Mouse (Mus musculus) hindbrain, embryonic 10.5 days (tissue): ENCODE measurements around the gene Evi2. TPM values are rescaled to one million over a fixed set of nuclear protein-coding genes. Genes with fewer than 3 reads are reported as not detected.

ENCODE experiments used
- DNase-seq: peaks from one replicate; pipeline ENCODE4 v3.0.0-alpha.2; 2017; ENCODE audit warnings: low spot score
- H3K27ac ChIP-seq: fragments of 300-500 bp; sonication (generic); 2 replicates; pipeline ENCODE4 v1.5.1; 2016; ENCODE audit warnings: mild to moderate bottlenecking, moderate library complexity
- H3K27me3 ChIP-seq: fragments of 300-500 bp; sonication (generic); 2 replicates; pipeline ENCODE4 v1.6.1; 2016; ENCODE audit warnings: mild to moderate bottlenecking; ENCODE audit not compliant: poor library complexity, insufficient read depth, severe bottlenecking
- H3K36me3 ChIP-seq: fragments of 300-500 bp; sonication (generic); 2 replicates; pipeline ENCODE4 v1.6.1; 2016; ENCODE audit warnings: mild to moderate bottlenecking, moderate library complexity
- H3K4me1 ChIP-seq: fragments of 300-500 bp; sonication (generic); replicated peaks from 2 replicates; pipeline ENCODE4 v1.6.1; 2016; ENCODE audit warnings: mild to moderate bottlenecking
- H3K4me3 ChIP-seq: fragments of 300-500 bp; sonication (generic); 2 replicates; pipeline ENCODE4 v1.5.1; 2016; ENCODE audit warnings: mild to moderate bottlenecking, moderate library complexity
- H3K9me3 ChIP-seq: fragments of 300-500 bp; sonication (generic); 2 replicates; pipeline ENCODE4 v1.6.1; 2016; ENCODE audit warnings: mild to moderate bottlenecking, moderate library complexity
- WGBS: fragments of 180-500 bp; shearing (Covaris S2); methylation state at CpG from one replicate; pipeline ENCODE4 v1.1.7; 2016; 5-methylcytosine and 5-hydroxymethylcytosine counted together
- polyA plus RNA-seq: library from polyadenylated mRNA; unstranded; fragments of >200 nt; fragmentation: Nextera tagmentation; extraction: Ambion mirVana; gene quantifications from 2 replicates; pipeline ENCODE4 v1.2.1, GENCODE M21; 2016

Evi2 gene
- 0.95 and 1.1 TPM in 2 replicates for polyA plus RNA-seq

DNA sequence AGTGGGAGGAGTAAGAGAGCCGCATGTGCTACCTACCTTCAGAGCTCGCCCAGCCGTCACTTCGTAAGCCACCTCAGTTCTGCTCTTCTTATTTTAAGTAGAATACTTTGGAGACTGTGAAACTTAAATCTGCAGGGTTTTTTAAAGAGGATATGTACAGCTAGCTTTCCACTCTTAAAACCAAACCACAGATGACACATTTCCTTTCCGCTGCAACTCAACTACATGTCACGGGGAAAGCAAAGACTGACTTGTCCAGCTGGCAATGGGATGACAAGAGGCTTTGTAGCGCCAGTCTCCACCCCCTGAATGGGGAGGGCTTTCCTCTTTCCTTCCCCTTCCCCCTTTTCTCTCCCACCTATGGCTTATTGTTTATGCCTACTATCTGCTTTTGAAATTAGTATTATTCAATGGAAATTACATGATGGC, at the start of gene Evi2, which contains the start of gene Evi2a:
Evi2 (minus strand) TSS at position 257 of the 429 bp plus-strand sequence.
Evi2a (minus strand) TSS at position 277 of the 429 bp plus-strand sequence.
- WGBS = 88% methylated on average over 7 of the region's 7 CpGs
- Histone ChIP-seq H3K4me3 (no peak within 1 kb of the TSS), H3K27me3 (no peaks in the 10 kb centered on the region), H3K9me3 (no peaks in the 10 kb centered on the region), H3K4me1 (no peaks in the 10 kb centered on the region), H3K27ac (no peak within 1 kb of the TSS), H3K36me3 (peaks cover 51% of the 10 kb centered on the region)
- DNase-seq = no peak

DNA sequence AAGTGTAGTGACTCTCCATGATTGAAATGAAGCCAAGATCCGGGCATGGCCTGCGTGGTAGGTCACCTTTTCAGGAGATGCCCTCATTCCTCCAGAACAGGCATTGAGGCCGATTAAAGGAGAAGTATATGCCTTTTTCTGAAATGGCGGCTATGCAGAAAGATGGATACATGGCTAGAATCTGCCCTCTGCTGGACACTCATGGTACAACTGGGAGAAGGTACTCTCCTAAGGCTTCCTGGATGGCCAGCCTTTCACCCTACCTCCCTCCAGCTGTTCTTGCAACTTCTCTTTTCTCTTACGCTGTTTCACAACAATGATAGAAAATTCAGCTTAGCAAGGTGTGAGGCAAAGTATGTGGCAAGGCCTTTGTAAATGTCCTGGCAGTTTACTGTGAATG, 47.4 kb upstream of the Evi2 start:
- Histone ChIP-seq H3K4me3 (no peak overlapping the region), H3K27ac (no peak overlapping the region), H3K4me1 (no peaks in the 10 kb centered on the region; the same call in 1 of the 2 replicates), H3K36me3 (peaks cover 61% of the 10 kb centered on the region), H3K9me3 (no peaks in the 10 kb centered on the region), H3K27me3 (no peaks in the 10 kb centered on the region)
- peak; percentile 63 for DNase-seq
- WGBS = 53% methylated on average over 5 of the region's 5 CpGs

DNA sequence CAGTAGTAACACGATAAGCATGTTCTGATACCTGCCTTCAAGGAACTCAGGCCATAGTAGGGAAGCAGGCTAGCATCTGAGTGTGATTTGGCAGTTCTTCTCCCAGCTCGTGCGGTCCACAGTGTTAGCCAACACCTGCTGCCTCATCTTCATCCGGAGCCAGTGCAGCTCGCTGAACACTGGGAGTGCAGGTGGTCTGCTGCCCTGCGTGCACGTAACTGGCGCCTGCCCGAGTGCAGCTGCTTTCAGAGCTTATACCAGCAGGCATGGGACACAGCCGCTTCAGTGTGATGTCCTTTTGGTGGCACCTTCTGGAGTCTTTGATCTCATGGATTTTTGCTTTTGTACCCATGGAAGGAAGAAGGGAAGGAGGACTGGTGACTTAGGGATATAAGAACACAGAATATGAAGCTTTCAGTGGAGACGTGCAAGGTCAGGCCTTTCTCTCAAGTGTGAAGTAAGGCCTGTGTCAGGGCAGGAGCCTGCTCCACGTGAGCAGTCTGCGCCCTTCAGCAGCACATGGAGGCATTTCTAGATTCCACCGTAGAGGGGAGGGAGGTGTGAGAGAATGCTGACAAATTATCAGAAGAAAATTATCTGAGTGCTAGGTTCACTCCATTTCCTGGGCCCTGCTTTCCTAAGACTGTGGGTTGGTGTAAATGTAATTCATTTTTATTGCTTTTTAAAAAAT, 45.1 kb upstream of the Evi2 start:
- Histone ChIP-seq H3K36me3 (peaks cover 80% of the 10 kb centered on the region), H3K4me3 (no peak overlapping the region), H3K27me3 (no peaks in the 10 kb centered on the region), H3K9me3 (no peaks in the 10 kb centered on the region), H3K4me1 (no peaks in the 10 kb centered on the region; the same call in 1 of the 2 replicates), H3K27ac (no peak overlapping the region)
- DNase-seq = no peak
- 93% methylated on average over 14 of the region's 14 CpGs for WGBS

DNA sequence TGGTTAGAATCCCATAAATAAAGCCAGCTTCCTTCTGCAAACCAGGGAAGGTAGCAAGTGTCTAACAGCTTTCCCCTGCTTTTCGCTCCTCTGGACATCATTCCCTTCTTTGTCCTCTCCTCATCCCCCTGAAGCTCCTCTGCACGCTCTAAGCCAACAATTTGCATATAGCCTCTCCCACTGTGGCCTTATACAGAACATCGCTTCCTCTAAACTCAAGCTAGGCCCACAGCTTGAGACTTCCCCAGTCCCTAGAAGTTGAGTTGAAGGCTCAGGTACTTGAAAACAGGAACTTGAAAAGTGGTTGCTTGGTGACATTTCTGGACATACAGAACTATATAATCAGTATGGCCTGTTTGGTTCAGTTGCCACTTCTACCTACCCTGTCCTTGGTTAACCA, 43.4 kb upstream of the Evi2 start:
- H3K27me3 ChIP-seq = no peaks in the 10 kb centered on the region
- DNase-seq = no peak
- WGBS = 84% methylated on average over 3 of the region's 3 CpGs
- H3K4me3 ChIP-seq = no peak overlapping the region
- H3K9me3 ChIP-seq = no peaks in the 10 kb centered on the region
- no peak overlapping the region for H3K27ac ChIP-seq
- no peaks in the 10 kb centered on the region for H3K4me1 ChIP-seq
- H3K36me3 ChIP-seq = peaks cover 90% of the 10 kb centered on the region

DNA sequence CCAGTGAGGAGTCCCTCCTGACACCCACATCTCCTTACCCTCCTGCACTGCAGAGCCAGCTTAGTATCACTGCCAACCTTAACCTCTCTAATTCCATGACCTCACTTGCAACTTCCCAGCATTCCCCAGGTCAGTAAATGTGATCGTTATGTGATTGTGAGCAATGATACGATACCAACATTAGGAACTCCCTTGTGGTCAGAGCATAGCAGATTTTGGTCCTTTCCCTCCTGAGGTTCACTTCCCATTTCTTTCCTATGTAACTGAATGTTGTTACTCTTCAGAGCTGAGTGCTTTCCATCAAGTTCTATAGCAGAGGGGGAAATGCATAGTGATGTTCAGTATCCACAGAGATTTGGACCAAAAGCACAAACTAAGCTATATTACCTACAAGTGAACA, 39.9 kb upstream of the Evi2 start:
- no peaks in the 10 kb centered on the region for H3K4me1 ChIP-seq
- H3K4me3 ChIP-seq = no peak overlapping the region
- no peaks in the 10 kb centered on the region for H3K9me3 ChIP-seq
- DNase-seq = no peak
- no peaks in the 10 kb centered on the region for H3K27me3 ChIP-seq
- peaks cover 98% of the 10 kb centered on the region for H3K36me3 ChIP-seq
- no peak overlapping the region for H3K27ac ChIP-seq
- 93% methylated on average over 2 of the region's 2 CpGs for WGBS

DNA sequence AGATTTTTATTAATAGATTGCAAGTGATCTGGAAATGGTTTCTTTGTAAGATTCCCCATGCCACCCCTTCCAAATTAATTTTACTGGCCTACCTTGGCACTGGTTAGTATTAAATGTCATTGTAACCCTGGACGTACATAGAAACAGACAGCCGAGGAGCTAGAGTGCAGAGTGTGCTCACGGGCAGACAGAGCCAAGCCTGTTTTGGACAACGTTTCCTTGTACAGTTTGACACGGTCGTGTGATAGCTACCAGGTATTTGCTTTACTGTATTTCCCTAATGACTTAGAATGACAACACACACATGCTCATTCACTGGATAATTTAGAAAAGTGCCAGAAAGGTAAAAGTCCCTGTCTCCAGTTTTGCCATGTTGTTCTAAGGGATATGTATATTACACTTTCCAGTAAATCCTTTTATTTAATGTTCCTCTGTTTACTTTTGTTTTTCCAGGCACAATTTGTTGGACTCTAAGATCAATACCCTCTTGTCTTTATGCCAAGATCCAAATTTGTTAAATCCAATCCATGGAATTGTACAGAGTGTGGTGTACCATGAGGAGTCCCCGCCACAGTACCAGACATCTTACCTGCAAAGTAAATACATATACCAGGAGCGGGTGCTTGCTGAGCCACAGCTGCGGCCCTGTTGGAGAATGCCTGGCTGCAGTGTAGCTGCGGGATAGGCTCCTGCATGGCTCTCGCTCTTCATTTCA, 38.0 kb upstream of the Evi2 start:
- no peaks in the 10 kb centered on the region for H3K27me3 ChIP-seq
- WGBS = 93% methylated on average over 11 of the region's 11 CpGs
- DNase-seq = no peak
- H3K4me1 ChIP-seq = no peaks in the 10 kb centered on the region
- H3K4me3 ChIP-seq = no peak overlapping the region
- H3K36me3 ChIP-seq = peaks cover 94% of the 10 kb centered on the region
- no peaks in the 10 kb centered on the region for H3K9me3 ChIP-seq
- H3K27ac ChIP-seq = no peak overlapping the region

DNA sequence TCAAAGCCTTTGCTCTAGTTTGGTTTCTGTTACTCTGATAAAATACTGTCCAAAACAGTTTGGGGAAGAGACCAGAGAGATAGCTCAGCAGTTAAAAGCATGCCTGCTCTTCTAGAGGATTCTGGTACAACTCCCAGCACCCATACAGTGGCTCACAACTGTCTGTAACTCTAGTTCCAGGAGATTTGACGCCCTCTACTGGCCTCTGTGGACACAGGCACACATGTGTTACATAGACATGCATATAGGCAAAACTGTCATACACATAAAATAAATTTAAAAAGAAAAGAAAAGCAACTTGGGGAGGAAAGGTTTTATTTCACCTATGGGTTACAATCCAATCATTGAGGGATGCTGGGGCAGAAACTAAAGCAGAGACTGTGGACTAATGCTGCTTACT, 36.6 kb upstream of the Evi2 start:
- H3K27me3 ChIP-seq = no peaks in the 10 kb centered on the region
- peaks cover 97% of the 10 kb centered on the region for H3K36me3 ChIP-seq
- no peaks in the 10 kb centered on the region for H3K9me3 ChIP-seq
- H3K4me1 ChIP-seq = no peaks in the 10 kb centered on the region
- no peak overlapping the region for H3K27ac ChIP-seq
- DNase-seq = no peak
- H3K4me3 ChIP-seq = no peak overlapping the region
- 45% methylated on average over 1 of the region's 1 CpGs for WGBS

DNA sequence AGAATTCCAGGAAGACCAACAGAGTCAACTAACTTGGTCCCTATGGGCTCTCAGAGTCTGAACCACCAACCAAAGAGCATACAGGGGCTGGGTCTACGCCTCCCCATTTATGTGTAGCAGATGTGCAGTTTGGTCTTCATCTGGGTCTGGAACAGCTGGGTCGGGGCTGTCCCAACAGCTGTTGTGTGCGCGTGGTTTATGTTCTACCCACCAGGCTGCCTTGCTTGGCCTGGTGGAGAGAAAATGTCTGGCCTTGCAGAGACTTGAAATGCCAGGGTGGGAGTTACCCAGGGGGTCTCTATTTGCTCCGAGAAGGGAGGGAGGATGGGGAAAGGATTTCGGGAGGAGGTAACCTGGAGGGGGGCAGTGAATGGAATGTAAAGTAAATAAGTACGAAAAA, 33.1 kb upstream of the Evi2 start:
- no peaks in the 10 kb centered on the region for H3K9me3 ChIP-seq
- peaks cover 95% of the 10 kb centered on the region for H3K36me3 ChIP-seq
- 90% methylated on average over 7 of the region's 7 CpGs for WGBS
- no peak for DNase-seq
- H3K27ac ChIP-seq = no peak overlapping the region
- H3K4me3 ChIP-seq = no peak overlapping the region
- no peaks in the 10 kb centered on the region for H3K4me1 ChIP-seq
- no peaks in the 10 kb centered on the region for H3K27me3 ChIP-seq

DNA sequence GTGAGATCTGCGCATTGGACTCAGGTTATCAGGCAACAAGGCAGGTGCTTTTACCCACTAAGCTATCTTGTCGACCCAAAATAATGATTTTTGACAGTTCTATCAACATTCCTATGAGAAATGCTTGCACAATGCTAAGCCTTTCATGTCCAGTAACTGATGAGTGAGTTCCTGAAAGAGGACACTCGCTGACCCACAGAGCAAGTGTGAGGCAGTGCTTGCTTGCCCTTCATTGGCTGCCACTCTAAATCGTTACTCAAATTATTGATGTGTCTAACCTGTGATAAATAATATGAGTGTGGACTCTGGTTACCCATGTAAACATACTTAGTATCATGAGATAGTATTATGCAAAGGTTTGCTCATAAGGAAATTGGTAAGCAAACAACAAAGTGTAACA, 30.1 kb upstream of the Evi2 start:
- H3K4me3 ChIP-seq = no peak overlapping the region
- H3K27me3 ChIP-seq = no peaks in the 10 kb centered on the region
- 94% methylated on average over 4 of the region's 4 CpGs for WGBS
- H3K36me3 ChIP-seq = peaks cover 95% of the 10 kb centered on the region
- no peak for DNase-seq
- no peak overlapping the region for H3K27ac ChIP-seq
- H3K4me1 ChIP-seq = no peaks in the 10 kb centered on the region
- H3K9me3 ChIP-seq = no peaks in the 10 kb centered on the region

DNA sequence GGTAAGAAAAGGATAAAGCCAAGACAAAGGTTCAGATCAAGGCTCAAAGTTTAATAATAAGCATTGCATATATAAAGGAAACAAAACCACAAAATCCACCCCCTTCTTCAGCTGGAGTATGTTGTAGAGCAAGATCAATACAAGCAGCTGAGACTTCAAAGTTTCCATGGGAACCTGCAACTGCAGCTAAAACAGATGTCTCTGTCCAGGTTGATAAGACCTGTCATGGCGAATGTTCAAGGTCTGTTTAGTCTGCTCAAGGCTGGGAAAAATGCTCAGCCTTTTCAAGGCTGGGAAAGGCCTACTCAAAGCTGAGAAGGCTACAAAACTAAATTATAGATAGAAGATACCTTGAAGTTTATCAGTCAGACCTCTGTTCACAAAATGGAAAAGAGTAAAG, 22.2 kb upstream of the Evi2 start:
- no peaks in the 10 kb centered on the region for H3K9me3 ChIP-seq
- H3K36me3 ChIP-seq = peaks cover 97% of the 10 kb centered on the region
- H3K4me3 ChIP-seq = no peak overlapping the region
- WGBS = 87% methylated on average over 1 of the region's 1 CpGs
- H3K27ac ChIP-seq = no peak overlapping the region
- H3K27me3 ChIP-seq = no peaks in the 10 kb centered on the region
- H3K4me1 ChIP-seq = no peaks in the 10 kb centered on the region
- DNase-seq = no peak

DNA sequence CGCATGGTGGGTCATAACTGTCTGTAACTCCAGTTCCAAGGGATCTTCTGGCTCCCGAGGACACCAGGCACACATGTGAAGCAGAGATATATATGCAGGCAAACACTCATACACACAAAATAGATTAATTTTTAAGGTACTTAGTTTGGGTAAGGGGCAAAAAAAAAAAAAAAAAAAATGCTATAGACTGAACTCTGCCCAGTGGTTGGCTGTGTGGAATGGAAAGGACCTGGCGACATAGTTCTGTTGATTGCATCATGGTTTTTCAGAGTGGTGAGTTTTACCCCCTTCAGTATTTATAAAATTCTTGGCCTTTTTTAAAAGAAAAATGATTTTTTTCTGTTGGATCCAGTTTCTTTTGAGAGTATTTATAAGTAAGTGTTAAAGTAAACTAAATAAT, 5.9 kb upstream of the Evi2 start:
- H3K27ac ChIP-seq = no peak overlapping the region
- H3K36me3 ChIP-seq = peaks cover 73% of the 10 kb centered on the region
- no peak for DNase-seq
- whole genome bisulfite sequencing = 97% methylated on average over 3 of the region's 3 CpGs
- H3K4me3 ChIP-seq = no peak overlapping the region
- H3K9me3 ChIP-seq = no peaks in the 10 kb centered on the region
- no peaks in the 10 kb centered on the region for H3K4me1 ChIP-seq
- H3K27me3 ChIP-seq = no peaks in the 10 kb centered on the region

DNA sequence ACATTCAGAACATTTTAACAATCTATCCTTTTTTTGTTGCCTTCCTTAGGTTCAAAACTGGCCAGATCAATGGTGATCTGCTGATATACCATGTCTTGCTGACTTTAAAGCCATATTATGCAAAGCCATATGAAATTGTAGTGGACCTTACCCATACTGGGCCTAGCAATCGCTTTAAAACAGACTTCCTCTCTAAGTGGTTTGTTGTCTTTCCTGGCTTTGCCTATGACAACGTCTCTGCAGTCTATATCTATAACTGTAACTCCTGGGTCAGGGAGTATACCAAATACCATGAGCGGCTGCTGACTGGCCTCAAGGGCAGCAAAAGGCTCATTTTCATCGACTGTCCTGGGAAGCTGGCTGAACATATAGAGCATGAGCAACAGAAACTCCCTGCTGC, 5.2 kb upstream of the Evi2 start:
- no peak for DNase-seq
- Histone ChIP-seq H3K36me3 (peaks cover 71% of the 10 kb centered on the region), H3K27ac (no peak overlapping the region), H3K9me3 (no peaks in the 10 kb centered on the region), H3K4me1 (no peaks in the 10 kb centered on the region), H3K27me3 (no peaks in the 10 kb centered on the region), H3K4me3 (no peak overlapping the region)
- WGBS = 92% methylated on average over 4 of the region's 4 CpGs

DNA sequence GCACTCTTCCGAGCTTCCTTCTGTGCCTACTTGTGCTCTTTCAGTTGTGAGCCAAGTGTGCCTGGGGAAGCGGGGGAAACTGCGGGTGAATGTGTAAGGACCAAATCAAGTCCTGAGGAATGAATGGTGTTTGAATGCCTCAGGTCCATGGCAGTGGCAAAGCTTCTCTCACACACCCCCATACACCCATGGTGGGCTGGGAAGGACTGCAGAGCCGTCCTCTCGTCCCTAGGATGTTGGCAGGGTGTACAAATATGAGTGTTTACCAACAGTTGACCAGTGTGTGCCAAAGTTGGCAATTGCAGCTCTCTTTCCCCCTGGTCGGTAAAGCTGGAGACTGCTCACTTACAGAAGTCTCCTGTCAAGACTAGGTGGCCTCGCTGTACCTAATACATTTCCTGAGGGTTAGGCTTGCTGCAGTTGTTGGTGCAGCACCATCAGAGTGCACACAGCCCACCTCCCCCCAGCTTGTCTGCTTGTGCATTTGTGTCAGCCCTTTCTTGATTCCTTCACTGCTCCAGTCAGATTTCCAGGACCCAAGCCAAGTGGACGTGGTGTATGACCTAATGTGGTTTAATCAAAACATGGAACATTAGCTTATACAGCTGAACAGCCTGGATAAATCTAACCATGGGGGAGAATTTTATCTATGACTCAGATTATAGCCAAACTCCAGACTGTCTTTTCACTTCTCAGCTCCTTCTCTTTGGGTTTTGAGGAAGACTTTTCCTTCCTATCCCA, 3.7 kb upstream of the Evi2 start:
- Histone ChIP-seq H3K4me3 (no peak overlapping the region), H3K9me3 (no peaks in the 10 kb centered on the region), H3K27ac (no peak overlapping the region), H3K4me1 (no peaks in the 10 kb centered on the region), H3K36me3 (peaks cover 63% of the 10 kb centered on the region), H3K27me3 (no peaks in the 10 kb centered on the region)
- WGBS = 91% methylated on average over 8 of the region's 8 CpGs
- no peak for DNase-seq
